Mouse (Mus musculus) CH12F3 (cell line): ENCODE results near the gene Zdhhc19.

Experiments used
- in situ Hi-C: fragments of 300-500 bp; cut with MboI; formaldehyde crosslinking; loops from 2 replicates; pipeline ENCODE4 v1.14.3; 2020; ENCODE audit warnings: low sequenced_read_pairs

Gene Zdhhc19

DNA sequence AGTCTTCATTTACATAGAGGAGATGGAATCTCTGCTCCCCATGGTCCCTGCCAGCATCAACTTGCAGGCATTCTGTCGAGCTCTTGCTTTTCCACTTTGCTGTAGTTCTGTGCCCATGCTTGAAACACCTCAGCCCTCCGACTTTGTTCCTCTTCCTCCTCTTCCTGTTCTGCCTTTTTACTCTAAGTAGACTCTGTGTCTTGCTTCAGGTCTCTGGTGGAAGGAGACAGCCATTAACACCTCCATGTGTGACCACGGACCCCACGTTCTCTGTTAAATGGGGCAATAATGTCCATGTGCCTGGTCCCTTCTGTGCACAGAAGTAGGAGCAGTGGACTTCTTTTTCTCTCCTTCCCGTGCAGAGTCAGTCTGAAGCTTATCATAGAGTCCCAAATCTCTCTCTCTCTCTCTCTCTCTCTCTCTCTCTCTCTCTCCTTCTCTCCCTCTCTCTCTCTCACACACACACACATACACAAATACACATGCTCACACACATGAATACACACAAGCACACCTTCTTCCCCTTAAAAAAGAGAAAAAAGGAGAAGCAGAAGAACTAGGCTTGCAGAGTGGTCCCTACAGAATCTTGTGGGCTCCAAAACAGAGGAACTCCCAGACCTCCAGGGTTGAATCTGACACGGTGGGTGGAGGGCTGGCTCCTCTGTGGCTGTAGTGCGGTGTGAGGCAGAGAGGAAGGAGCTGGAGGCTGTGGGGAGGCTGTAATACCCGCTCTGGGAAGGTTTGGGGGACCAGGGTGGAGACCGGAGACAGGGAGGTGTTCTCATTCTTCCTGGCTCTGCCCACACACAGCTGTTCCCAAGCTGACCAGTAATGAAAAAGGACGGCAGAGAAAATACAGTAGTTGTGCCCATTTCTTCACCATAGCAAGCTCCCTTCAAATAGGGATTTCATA is 51.3 kb downstream of the Zdhhc19 start:
- in situ Hi-C loops = no loop called here

GRCm38 (mm10) chr16:32550084-32550483 is 54.0 kb downstream of the Zdhhc19 start:
- in situ Hi-C loops = no loop called here

DNA sequence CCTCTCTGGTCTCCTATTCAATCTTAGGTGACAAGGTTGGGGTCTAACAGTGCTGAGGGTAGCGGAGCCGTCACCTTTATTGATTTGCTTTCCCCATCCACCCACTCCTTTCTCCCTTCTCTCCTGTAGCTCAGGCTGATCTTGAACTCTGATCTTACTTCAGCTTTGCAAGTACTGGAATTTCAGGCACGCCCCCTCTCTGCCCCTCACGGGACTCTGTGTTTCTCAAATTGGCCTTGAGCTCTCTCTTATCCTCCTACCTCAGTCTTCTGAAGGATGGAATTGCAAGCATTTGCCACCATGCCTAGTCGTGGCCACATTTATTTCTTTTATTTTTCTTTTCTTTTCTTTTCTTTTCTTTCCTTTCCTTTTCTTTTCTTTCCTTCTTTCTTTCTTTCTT is 54.4 kb downstream of the Zdhhc19 start:
- in situ Hi-C loops = no loop called here

- in situ Hi-C loops = no loop called here
Measured at GRCm38 (mm10) chr16:32551346-32551747, 55.3 kb downstream of the Zdhhc19 start.

GRCm38 (mm10) chr16:32555588-32555987 is 59.5 kb downstream of the Zdhhc19 start:
- in situ Hi-C loops = no loop called here

DNA sequence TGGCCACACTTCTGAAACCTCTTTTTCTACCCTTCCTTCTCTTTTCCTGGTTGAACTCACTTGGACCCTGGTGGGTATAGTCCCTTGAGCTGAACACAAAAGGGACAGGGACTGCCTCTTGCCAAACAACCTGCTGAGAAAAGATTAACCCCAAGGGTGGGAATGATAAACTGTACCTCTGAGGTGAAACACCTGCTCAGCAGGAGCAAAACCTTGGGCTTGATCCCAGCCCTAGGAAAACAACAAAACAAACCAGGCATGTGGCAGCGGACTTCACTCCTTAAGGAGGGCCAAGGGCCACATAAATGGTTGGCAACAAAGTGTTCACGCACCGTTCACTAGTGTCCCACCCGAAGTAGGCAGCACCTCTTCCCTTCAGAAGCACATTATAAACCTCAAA is 63.4 kb downstream of the Zdhhc19 start:
- in situ Hi-C loops = no loop called here

DNA sequence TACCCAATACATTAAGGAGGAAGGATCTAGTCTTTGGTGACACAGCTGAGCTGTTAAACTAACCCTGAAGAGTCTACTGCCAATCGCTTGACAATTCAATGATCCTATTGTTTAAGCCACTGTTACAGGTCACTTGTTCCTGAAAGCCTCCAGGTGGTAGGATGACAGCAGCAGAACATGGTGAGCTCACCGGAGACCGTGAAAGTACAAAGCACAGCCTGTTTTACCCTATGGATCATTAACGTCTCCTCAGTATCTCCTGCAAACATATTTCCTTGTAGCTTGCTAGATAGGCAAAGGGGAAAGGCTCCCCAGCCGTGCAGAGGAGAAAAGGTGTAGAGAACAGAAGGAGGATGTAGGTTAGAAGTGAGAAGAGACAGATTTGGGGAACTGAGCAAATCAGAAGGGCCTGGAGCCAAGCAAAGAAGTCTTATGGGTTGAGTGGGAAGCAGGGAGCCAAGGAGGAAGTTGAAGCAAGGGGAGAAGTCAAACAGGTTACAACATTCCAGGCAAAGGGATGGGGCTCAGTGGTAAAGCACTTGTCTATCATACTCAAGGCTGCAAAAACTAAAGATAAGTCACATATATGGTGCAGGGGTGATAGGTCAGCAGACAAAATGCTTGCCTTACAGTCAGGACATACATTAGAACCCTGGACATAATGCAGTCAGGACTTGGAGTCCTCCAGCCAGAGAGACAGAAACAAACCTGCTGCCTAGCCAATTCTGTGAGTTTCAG is 67.2 kb downstream of the Zdhhc19 start:
- in situ Hi-C loops = no loop called here

GRCm38 (mm10) chr16:32567282-32567681 is 71.2 kb downstream of the Zdhhc19 start:
- in situ Hi-C loops = no loop called here

- in situ Hi-C loops = no loop called here
Measured at GRCm38 (mm10) chr16:32568401-32568800, 72.3 kb downstream of the Zdhhc19 start.

DNA sequence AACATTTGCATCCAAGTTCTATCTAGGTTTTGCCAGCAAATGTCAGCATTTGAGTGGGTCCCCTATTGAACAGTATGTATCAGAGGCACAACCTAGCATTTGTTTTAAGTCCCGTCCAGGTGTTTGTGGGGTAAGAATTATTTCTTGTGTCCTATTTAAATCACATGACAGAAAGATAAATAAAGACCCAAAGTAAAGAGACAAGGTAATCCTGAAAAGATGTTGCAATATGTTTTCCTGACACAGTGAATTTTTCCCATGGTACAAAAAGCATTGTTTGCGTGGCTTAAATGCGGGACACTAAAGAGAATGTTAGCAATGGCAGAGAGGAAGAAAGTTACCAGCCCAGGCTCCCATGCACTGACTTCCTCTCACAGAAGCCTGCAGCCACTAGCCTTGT is 74.0 kb downstream of the Zdhhc19 start:
- in situ Hi-C loops = no loop called here

DNA sequence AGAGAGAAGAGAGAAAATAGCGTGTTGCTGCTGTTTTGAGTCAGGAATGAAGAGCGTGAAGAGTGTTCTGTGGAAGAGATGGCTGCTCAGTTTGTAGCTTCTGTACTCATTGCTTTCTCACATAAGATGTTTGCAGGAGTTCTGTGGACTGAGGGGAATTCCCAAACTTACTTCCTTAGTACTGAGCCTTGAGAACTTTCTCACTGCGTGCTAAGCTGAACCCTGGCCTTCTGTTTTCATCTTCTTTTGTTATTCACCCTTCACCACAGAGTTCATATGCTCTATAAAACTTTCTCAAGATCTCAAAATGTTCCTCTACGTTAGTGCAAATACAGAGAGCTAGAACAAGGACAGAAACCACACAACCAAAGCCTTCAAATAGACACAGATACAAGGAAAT is 76.5 kb downstream of the Zdhhc19 start:
- in situ Hi-C loops = no loop called here

DNA sequence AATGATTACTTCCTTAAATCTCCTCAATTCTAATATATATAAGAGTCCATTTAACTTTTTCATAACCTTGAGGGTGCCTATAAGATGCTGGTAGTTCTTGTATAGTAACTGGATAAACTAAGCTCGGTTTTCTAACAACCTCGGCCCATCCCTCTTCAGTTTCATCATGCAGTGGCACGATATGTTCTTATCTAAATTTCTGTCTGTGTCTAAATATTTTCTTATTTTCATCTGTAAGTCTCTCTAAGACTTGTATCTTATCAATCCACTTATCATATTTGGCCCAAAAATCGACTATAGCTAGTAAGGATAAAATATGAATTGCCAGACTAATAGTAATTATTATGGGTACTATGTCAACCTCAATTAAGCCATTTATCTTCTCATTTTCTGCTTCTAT is 90.4 kb downstream of the Zdhhc19 start:
- in situ Hi-C loops = no loop called here

- in situ Hi-C loops = no loop called here
Measured at GRCm38 (mm10) chr16:32588568-32588967, 92.5 kb downstream of the Zdhhc19 start.

DNA sequence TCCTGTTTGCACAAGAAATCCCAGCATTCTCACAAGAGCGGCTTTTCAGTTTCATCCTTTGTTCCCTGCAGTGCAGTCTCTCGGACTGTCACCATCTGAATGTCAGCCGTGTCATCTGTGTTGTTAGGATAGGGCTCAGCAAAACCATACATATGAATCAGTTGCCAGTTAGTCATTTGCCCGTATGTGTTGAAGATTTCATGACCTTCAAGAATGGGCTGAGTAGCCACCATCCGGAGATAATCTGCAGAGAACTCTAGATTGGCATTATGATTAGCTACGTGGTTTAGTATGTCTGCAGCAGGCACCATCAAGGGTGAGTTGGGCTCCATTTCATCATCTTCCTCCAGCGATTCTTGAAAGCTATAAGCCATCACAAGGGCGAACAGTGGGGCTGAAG is 95.5 kb downstream of the Zdhhc19 start:
- in situ Hi-C loops = no loop called here

DNA sequence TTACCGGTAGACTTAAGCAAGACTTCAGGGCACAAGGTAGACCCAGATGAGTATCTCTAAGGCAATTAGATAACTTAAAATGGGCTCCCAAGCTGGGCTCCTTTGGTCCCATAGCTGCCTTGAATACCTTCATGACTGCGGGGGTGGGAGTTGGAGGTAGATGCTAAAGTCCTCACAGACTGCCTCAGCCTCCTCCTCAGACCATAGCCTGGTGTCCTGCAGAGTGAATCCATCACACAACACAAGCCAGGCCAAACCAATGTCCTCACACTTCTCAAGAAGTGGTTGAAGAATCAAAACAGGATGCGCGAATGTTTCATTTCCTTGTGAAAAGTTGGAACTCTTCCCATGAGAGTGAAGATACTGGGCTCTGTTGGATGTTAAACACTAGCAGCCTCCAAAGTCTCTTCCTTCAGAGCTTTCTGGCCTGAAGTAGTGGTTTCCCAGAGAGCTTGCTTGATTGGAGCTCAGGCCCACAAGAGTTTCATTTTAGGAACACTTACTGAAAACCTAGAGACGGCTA is 97.3 kb downstream of the Zdhhc19 start:
- in situ Hi-C loops = no loop called here

GRCm38 (mm10) chr16:32593916-32594315 is 97.9 kb downstream of the Zdhhc19 start:
- in situ Hi-C loops = no loop called here

DNA sequence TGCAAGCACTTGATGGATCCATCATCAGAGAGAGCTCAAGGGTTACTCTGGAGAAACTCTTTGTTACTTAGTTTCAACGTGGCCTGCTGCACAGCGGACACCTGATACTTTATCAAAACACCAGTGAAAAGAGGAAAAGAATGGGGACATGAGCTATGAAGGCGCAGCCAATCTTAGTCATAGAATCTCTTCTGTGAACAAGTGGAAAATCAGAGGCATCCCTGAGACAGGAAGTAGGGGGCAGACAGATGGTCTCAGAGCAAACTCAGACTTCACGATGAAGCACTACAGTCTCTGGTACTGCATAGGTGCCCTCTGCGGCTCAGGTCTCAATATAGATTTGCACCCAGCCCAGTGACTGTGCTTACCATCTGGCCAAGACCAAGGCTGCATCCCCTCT is 98.6 kb downstream of the Zdhhc19 start:
- in situ Hi-C loops = no loop called here

DNA sequence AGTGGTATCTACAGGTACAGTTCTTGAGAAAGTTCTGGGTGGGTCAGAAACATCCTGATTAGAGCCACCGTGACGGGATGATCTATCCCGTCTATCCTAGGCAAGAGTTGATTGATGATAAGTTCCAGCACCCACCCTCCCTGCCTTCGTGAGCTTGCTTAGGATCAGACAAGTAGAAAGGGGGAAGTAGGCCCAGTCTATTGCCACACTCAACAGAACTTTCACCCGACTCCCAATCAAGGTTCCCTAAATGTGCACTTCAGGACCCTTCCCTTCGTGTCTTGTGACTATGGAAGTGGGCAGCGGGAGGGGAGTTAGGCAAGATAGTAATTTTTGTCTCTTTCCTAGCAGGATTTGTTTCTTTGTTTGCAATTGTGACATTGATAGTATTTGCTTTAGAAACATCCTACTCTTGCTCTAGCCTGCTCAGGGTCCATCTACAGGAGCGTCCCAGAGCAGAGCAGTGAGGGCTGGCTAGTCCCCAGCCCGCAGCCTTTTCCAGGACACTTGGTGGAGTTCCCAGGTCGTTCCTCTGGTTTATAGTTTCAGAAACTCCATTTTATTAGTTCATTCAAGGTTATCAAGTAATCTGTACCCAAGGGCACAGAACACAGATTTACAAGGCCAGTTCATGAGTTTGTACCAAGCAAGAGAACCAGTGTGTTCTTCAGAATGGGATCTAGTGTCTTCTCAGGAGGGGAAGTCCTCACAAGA is 99.2 kb downstream of the Zdhhc19 start:
- in situ Hi-C loops = no loop called here

DNA sequence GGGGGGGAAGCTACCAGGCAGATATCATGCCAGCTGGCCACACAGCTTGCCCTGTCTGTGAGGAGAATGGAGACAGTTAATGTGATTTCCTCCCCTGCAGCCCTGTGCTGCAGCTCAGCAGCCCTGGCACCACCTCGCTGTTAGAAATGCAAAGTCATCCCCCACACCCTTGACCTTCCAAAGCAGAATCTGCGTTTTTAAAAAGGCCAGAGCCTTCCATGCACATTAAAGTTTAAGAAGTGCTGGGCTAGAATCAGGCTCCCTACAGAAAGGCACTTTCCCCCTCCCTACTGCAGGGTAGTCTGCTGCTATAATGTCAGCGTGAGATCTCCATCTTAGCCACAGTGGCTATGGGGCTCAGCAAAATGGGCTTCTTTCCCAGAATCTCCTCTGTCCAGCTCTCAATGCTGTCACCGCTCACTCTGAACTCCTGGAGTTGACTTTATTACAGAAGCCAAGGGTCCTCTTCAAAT is 101.9 kb downstream of the Zdhhc19 start:
- in situ Hi-C loops = no loop called here

GRCm38 (mm10) chr16:32599151-32599550 is 103.1 kb downstream of the Zdhhc19 start:
- in situ Hi-C loops = no loop called here

- in situ Hi-C loops = no loop called here
Measured at GRCm38 (mm10) chr16:32602193-32602685, 106.2 kb downstream of the Zdhhc19 start.
